31 mouse cellular contexts compared by ENCODE assay signal in genomic region chr7:139094761-139095160, GRCm38 (mm10). TPM values are rescaled to one million over a fixed set of nuclear protein-coding genes. Genes with fewer than 3 reads are reported as not detected.
DNase-seq lines count a peak whose midpoint lies in the region; ATAC-seq and TF ChIP-seq lines count a peak whose summit lies in the region.
"Had no signal": no experiment of that assay in that cellular context is flagged by ENCODE, and none has a peak within 500 bp of the region (broad histone marks: within the 10 kb centered on the region; RNA-seq: fewer than 3 reads in every experiment).

No protein-coding gene starts in this region.

- DNase-seq in layer of hippocampus, adult 2 months (ENCODE audit: low spot score in 2 of 2) = no peak
- DNase-seq in layer of hippocampus, adult 9-11 months = no peak
- peak; percentile 95 to 97 for DNase-seq in cerebellum, adult 18-20 months
- peak; percentile 98 for DNase-seq in cerebellum, adult 9-11 months
- DNase-seq in retina, postnatal 1 day = no peak
- no peak for DNase-seq in lung, postnatal 4 days
- no peak for DNase-seq in forebrain, embryonic 14.5 days (ENCODE audit: low spot score)
- DNase-seq: adrenal gland, adult 2 months; B cell, adult 2 months; gastrocnemius, postnatal 25 days; heart, adult 11 months; kidney, adult 18-20 months; kidney, postnatal 25 days; liver, embryonic 13.5 days; lung, adult 18-20 months; right cerebral cortex, postnatal 14 days; thymus, postnatal 14 days had no signal

- no peaks in the 10 kb centered on the region for H3K9me3 ChIP-seq in forebrain, embryonic 14.5 days (replicated peaks; ENCODE audit: control insufficient read depth, low read length)
- H3K9me3 ChIP-seq: embryonic facial prominence, embryonic 10.5 days; embryonic facial prominence, embryonic 15.5 days; forebrain, embryonic 12.5 days; heart, embryonic 10.5 days; heart, embryonic 15.5 days; hindbrain, embryonic 13.5 days; kidney, embryonic 15.5 days; limb, embryonic 10.5 days; limb, embryonic 15.5 days; liver, embryonic 13.5 days; midbrain, embryonic 13.5 days had no signal

- 0 out of 2 replicates have a peak, but pooled peaks cover 2% of the 10 kb centered on the region for H3K4me1 ChIP-seq in forebrain, embryonic 14.5 days (ENCODE audit: control insufficient read depth, insufficient read depth, low read length)
- H3K4me1 ChIP-seq: embryonic facial prominence, embryonic 10.5 days; embryonic facial prominence, embryonic 15.5 days; forebrain, embryonic 12.5 days; heart, embryonic 10.5 days; heart, embryonic 15.5 days; kidney, embryonic 15.5 days; limb, embryonic 10.5 days; limb, embryonic 15.5 days; liver, embryonic 13.5 days had no signal

- TF ChIP-seq CTCF in layer of hippocampus, adult 2 months (conservative IDR thresholded peaks at IDR 0.05) = no peak

- H3K4me3 ChIP-seq in layer of hippocampus, adult 2 months = no peak overlapping the region
- no peak overlapping the region for H3K4me3 ChIP-seq in forebrain, embryonic 14.5 days (ENCODE audit: low read depth, low read length)
- H3K4me3 ChIP-seq: embryonic facial prominence, embryonic 10.5 days; embryonic facial prominence, embryonic 15.5 days; forebrain, embryonic 12.5 days; heart, embryonic 10.5 days; heart, embryonic 15.5 days; hindbrain, embryonic 13.5 days; kidney, embryonic 15.5 days; limb, embryonic 10.5 days; limb, embryonic 15.5 days; liver, embryonic 13.5 days; midbrain, embryonic 13.5 days had no signal

- no peak for ATAC-seq in forebrain, embryonic 14.5 days
- ATAC-seq: lung, postnatal 0 days; midbrain, embryonic 13.5 days had no signal

- peaks cover 81% of the 10 kb centered on the region for H3K36me3 ChIP-seq in forebrain, embryonic 14.5 days (ENCODE audit: control insufficient read depth, insufficient read depth, low read length)
- H3K36me3 ChIP-seq: heart, embryonic 10.5 days; heart, embryonic 15.5 days; liver, embryonic 13.5 days had no signal

- H3K4me2 ChIP-seq in forebrain, embryonic 14.5 days (ENCODE audit: low read length) = no peak overlapping the region
- H3K4me2 ChIP-seq: embryonic facial prominence, embryonic 15.5 days; forebrain, embryonic 12.5 days; heart, embryonic 15.5 days; hindbrain, embryonic 13.5 days; kidney, embryonic 15.5 days; limb, embryonic 15.5 days; liver, embryonic 13.5 days; midbrain, embryonic 13.5 days had no signal

- H3K27ac ChIP-seq in layer of hippocampus, adult 2 months = peak overlapping the region; percentile 10; the same call in 1 of the 2 replicates
- H3K27ac ChIP-seq in forebrain, embryonic 14.5 days (ENCODE audit: low read depth, low read length) = no peak overlapping the region
- H3K27ac ChIP-seq: embryonic facial prominence, embryonic 10.5 days; embryonic facial prominence, embryonic 15.5 days; forebrain, embryonic 12.5 days; heart, embryonic 10.5 days; heart, embryonic 15.5 days; hindbrain, embryonic 13.5 days; kidney, embryonic 15.5 days; limb, embryonic 10.5 days; limb, embryonic 15.5 days; liver, embryonic 13.5 days; macrophage; midbrain, embryonic 13.5 days had no signal

- 87% methylated on average over 6 of the region's 6 CpGs for WGBS in forebrain, embryonic 14.5 days

- H3K27me3 ChIP-seq in forebrain, embryonic 14.5 days (replicated peaks; ENCODE audit: control insufficient read depth, insufficient read depth, low read length) = no peaks in the 10 kb centered on the region
- H3K27me3 ChIP-seq: embryonic facial prominence, embryonic 15.5 days; forebrain, embryonic 12.5 days; heart, embryonic 15.5 days; hindbrain, embryonic 13.5 days; kidney, embryonic 15.5 days; limb, embryonic 15.5 days; midbrain, embryonic 13.5 days had no signal

- H3K9ac ChIP-seq in forebrain, embryonic 14.5 days (ENCODE audit: low read length) = no peak overlapping the region
- H3K9ac ChIP-seq: embryonic facial prominence, embryonic 15.5 days; forebrain, embryonic 12.5 days; heart, embryonic 15.5 days; hindbrain, embryonic 13.5 days; kidney, embryonic 15.5 days; limb, embryonic 15.5 days; liver, embryonic 13.5 days; midbrain, embryonic 13.5 days had no signal

RNA-seq across cellular contexts. Expression of gene Dpysl4, which starts 9.0 kb away (rescaled TPM):
- total RNA-seq in layer of hippocampus, adult 2 months (2021) = 10 to 100 TPM; 51.5 to 52.0 TPM
- 123 and 141 TPM in 2 replicates for polyA plus RNA-seq in forebrain, embryonic 14.5 days (2014; fragmentation: Nextera tagmentation; extraction: Ambion mirVana)
- total RNA-seq: megakaryocyte-erythroid progenitor cell, adult 5-6 weeks; monocyte, adult 5-6 weeks had no signal
- polyA plus RNA-seq: macrophage had no signal

Comparison
In these comparisons a context has a peak if more than half of its experiments do, and no peak if none do; other contexts are left out.
1. DNase-seq: peak in cerebellum, adult 18-20 months (2 of 2) and cerebellum, adult 9-11 months (single experiment); none in layer of hippocampus, adult 2 months (0 of 2), layer of hippocampus, adult 9-11 months (single experiment), retina, postnatal 1 day (single experiment), lung, postnatal 4 days (0 of 2) and forebrain, embryonic 14.5 days (single experiment).